Mouse (Mus musculus) embryonic fibroblast, embryonic 13.5 days (primary cell): ENCODE data around the gene Raet1e.
"Not testable (repeated sequence)": the region's sequence is repeated elsewhere in the genome, so short reads cannot be mapped to it uniquely, and the experiment has no call there.

Source experiments
- CTCF ChIP-seq: IDR thresholded peaks from 2 replicates; pipeline ENCODE4 v1.5.1; 2011; ENCODE audit warnings: mild to moderate bottlenecking, control low read depth, low read length, moderate library complexity, borderline replicate concordance; ENCODE audit not compliant: insufficient read depth
- POLR2A ChIP-seq: IDR thresholded peaks from 2 replicates; pipeline ENCODE4 v1.6.1; 2011; ENCODE audit warnings: low read depth, mild to moderate bottlenecking, control low read depth, low read length, moderate library complexity

- not testable (repeated sequence) for TF ChIP-seq CTCF, POLR2A
Observed at GRCm38 (mm10) chr10:22223474-22224349, 65.3 kb downstream of the Raet1e start.
